Mouse (Mus musculus): Measurements from ENCODE around the gene Auts2. TPM values are rescaled to one million over a fixed set of nuclear protein-coding genes. Genes with fewer than 3 reads are reported as not detected.

The Auts2 gene
- polyA plus RNA-seq, 1 experiment from 2014 or later: 24.7 TPM

DNA sequence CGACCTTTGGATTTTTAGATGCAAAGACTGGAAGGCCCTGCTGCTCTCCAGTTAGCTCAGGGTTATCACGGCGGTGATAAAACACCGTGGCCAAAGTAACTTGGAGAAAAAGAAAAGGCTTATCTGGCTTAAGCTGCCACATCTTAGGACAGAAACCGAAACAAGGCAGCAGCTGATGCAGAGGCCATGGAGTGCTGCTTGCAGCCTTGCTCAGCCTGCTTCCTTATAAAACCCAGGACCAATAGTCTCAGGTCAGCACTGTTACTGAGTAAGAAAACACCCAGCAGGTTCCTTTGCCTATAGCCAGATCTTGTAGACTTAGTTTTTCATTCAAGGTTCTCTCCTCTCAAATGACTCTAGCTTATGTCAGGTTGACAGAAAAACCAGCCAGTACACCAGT, 621.0 kb downstream of the Auts2 start:
- H3K4me1 ChIP-seq: peaks cover 16% of the 10 kb centered on the region
- 33% methylated on average over 5 of the region's 5 CpGs for WGBS
- H3K27me3 ChIP-seq (ENCODE audit: insufficient read depth, poor library complexity, severe bottlenecking): peaks cover 22% of the 10 kb centered on the region
- no peak overlapping the region for H3K27ac ChIP-seq
- no peak overlapping the region for H3K4me3 ChIP-seq
- H3K36me3 ChIP-seq: no peaks in the 10 kb centered on the region
- DNase-seq (ENCODE audit: low spot score): no peak
- no peaks in the 10 kb centered on the region for H3K9me3 ChIP-seq

- Histone ChIP-seq H3K27ac (no peak overlapping the region), H3K4me1 (peaks cover 13% of the 10 kb centered on the region), H3K9me3 (no peaks in the 10 kb centered on the region), H3K36me3 (no peaks in the 10 kb centered on the region), H3K4me3 (no peak overlapping the region), H3K27me3 (ENCODE audit: insufficient read depth, poor library complexity, severe bottlenecking) (peaks cover 22% of the 10 kb centered on the region)
- 52% methylated on average over 12 of the region's 12 CpGs for WGBS
- no peak for DNase-seq (ENCODE audit: low spot score)
These were observed 623.0 kb downstream of the Auts2 start for GRCm38 (mm10) chr5:131919983-131920777.

DNA sequence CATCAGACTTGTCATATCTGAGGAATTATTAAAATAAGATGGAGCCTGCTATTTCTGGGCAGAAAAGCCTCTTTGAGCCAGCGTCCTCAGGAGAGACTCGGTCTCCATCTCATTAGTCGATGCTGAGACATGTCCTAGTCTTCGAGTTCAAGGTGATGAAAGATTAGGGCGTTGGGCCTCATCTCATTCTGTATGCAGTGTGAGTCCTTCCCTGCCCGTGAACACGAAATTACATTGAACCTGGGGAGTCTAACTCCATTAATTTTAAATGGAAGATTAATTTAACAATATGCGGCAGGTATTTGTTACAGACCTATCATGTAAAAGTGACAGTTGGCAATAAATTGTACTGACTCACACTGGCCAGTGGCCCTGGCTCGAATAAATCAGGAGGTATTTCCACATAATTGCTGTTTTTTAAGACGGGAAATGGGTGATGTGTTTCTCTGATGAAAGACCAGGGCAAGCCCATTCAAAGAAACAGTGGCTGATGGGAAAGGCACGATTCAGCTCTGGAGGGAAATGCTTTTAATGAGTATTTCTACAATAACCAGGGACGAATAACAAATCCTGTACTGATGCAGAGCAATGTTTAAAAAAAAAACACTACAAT, 626.2 kb downstream of the Auts2 start:
- Histone ChIP-seq H3K27ac (no peak overlapping the region), H3K4me3 (no peak overlapping the region), H3K9me3 (no peaks in the 10 kb centered on the region), H3K27me3 (ENCODE audit: insufficient read depth, poor library complexity, severe bottlenecking) (peaks cover 17% of the 10 kb centered on the region), H3K4me1 (peaks cover 14% of the 10 kb centered on the region), H3K36me3 (no peaks in the 10 kb centered on the region)
- DNase-seq (ENCODE audit: low spot score): no peak
- WGBS: 75% methylated on average over 12 of the region's 12 CpGs

GRCm38 (mm10) chr5:131913562-131913961, 629.6 kb downstream of the Auts2 start:
- H3K36me3 ChIP-seq: no peaks in the 10 kb centered on the region
- H3K27ac ChIP-seq: no peak overlapping the region
- no peak overlapping the region for H3K4me3 ChIP-seq
- 86% methylated on average over 8 of the region's 8 CpGs for WGBS
- no peaks in the 10 kb centered on the region for H3K9me3 ChIP-seq
- peaks cover 14% of the 10 kb centered on the region for H3K27me3 ChIP-seq (ENCODE audit: insufficient read depth, poor library complexity, severe bottlenecking)
- DNase-seq (ENCODE audit: low spot score): no peak
- peaks cover 6% of the 10 kb centered on the region; the same call in 1 of the 2 replicates for H3K4me1 ChIP-seq

GRCm38 (mm10) chr5:131912983-131913382, 630.2 kb downstream of the Auts2 start:
- Histone ChIP-seq H3K4me1 (peaks cover 6% of the 10 kb centered on the region; the same call in 1 of the 2 replicates), H3K9me3 (no peaks in the 10 kb centered on the region), H3K4me3 (no peak overlapping the region), H3K36me3 (no peaks in the 10 kb centered on the region), H3K27ac (no peak overlapping the region), H3K27me3 (ENCODE audit: insufficient read depth, poor library complexity, severe bottlenecking) (peaks cover 8% of the 10 kb centered on the region)
- 20% methylated on average over 1 of the region's 1 CpGs for WGBS
- DNase-seq (ENCODE audit: low spot score): no peak

- H3K36me3 ChIP-seq: no peaks in the 10 kb centered on the region
- H3K4me1 ChIP-seq: no peaks in the 10 kb centered on the region
- no peaks in the 10 kb centered on the region for H3K9me3 ChIP-seq
- 82% methylated on average over 3 of the region's 3 CpGs for WGBS
- H3K4me3 ChIP-seq: no peak overlapping the region
- peaks cover 6% of the 10 kb centered on the region; the same call in 1 of the 2 replicates for H3K27me3 ChIP-seq (ENCODE audit: insufficient read depth, poor library complexity, severe bottlenecking)
- no peak for DNase-seq (ENCODE audit: low spot score)
- H3K27ac ChIP-seq: no peak overlapping the region
These were observed 636.8 kb downstream of the Auts2 start for GRCm38 (mm10) chr5:131906313-131906712.

DNA sequence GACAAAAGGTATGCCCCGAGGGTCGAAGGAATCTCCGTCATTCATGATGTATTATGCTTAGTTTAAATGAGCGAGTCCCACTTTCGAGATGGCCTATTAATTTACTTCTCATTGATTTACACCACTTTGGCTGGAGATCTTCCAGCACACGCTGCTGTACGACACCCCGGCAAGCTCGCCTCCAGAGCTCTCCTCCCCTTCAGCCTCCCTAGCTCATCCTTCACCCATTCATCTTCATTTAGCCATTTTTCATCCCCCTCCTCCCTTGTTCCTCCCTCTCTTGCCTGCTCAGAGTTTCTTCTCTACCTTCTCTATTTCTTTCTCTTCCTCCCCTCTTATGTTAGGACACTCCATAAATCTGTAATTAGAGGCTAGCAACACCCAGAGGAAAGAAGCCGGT, 638.7 kb downstream of the Auts2 start:
- H3K36me3 ChIP-seq: no peaks in the 10 kb centered on the region
- no peaks in the 10 kb centered on the region for H3K4me1 ChIP-seq
- H3K4me3 ChIP-seq: no peak overlapping the region
- no peaks in the 10 kb centered on the region for H3K9me3 ChIP-seq
- H3K27me3 ChIP-seq (ENCODE audit: insufficient read depth, poor library complexity, severe bottlenecking): 0 out of 2 replicates have a peak, but pooled peaks cover 4% of the 10 kb centered on the region
- H3K27ac ChIP-seq: no peak overlapping the region
- no peak for DNase-seq (ENCODE audit: low spot score)
- 79% methylated on average over 10 of the region's 10 CpGs for WGBS

- Histone ChIP-seq H3K9me3 (no peaks in the 10 kb centered on the region), H3K36me3 (no peaks in the 10 kb centered on the region), H3K27ac (no peak overlapping the region), H3K4me1 (peaks cover 5% of the 10 kb centered on the region), H3K27me3 (ENCODE audit: insufficient read depth, poor library complexity, severe bottlenecking) (no peaks in the 10 kb centered on the region), H3K4me3 (no peak overlapping the region)
- WGBS: 58% methylated on average over 4 of the region's 4 CpGs
- no peak for DNase-seq (ENCODE audit: low spot score)
These were observed 645.0 kb downstream of the Auts2 start for GRCm38 (mm10) chr5:131898048-131898638.

GRCm38 (mm10) chr5:131886636-131887035, 656.5 kb downstream of the Auts2 start:
- H3K4me3 ChIP-seq: no peak overlapping the region
- DNase-seq (ENCODE audit: low spot score): no peak
- H3K4me1 ChIP-seq: peaks cover 2% of the 10 kb centered on the region; the same call in 1 of the 2 replicates
- H3K27me3 ChIP-seq (ENCODE audit: insufficient read depth, poor library complexity, severe bottlenecking): no peaks in the 10 kb centered on the region
- no peaks in the 10 kb centered on the region for H3K36me3 ChIP-seq
- no peaks in the 10 kb centered on the region for H3K9me3 ChIP-seq
- 89% methylated on average over 3 of the region's 3 CpGs for WGBS
- no peak overlapping the region for H3K27ac ChIP-seq

GRCm38 (mm10) chr5:131876569-131876968, 666.6 kb downstream of the Auts2 start:
- H3K9me3 ChIP-seq: no peaks in the 10 kb centered on the region
- no peak overlapping the region for H3K4me3 ChIP-seq
- no peaks in the 10 kb centered on the region for H3K36me3 ChIP-seq
- H3K4me1 ChIP-seq: no peaks in the 10 kb centered on the region
- H3K27me3 ChIP-seq (ENCODE audit: insufficient read depth, poor library complexity, severe bottlenecking): no peaks in the 10 kb centered on the region
- H3K27ac ChIP-seq: no peak overlapping the region
- DNase-seq (ENCODE audit: low spot score): no peak

DNA sequence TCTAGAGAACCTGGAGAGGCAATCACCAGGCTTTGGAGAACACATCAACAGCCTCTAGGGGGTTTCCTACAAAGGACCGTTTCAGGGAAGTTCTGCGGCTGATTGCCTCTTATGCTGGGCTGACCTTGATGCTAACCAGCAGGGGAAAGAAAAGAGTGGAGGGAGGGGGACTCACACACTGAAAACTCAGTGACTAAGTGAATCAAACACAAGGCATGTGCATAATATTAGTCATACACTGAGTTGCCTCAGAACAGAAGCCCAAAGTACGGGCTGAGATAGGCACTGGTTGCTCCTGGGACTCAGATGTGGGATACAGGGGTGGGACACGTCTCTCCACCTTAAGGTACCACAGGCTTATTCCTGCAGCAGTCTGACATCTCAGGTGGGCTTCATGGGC, 667.2 kb downstream of the Auts2 start:
- Histone ChIP-seq H3K36me3 (no peaks in the 10 kb centered on the region), H3K27me3 (ENCODE audit: insufficient read depth, poor library complexity, severe bottlenecking) (no peaks in the 10 kb centered on the region), H3K4me1 (no peaks in the 10 kb centered on the region), H3K9me3 (no peaks in the 10 kb centered on the region), H3K4me3 (no peak overlapping the region), H3K27ac (no peak overlapping the region)
- 76% methylated on average over 4 of the region's 4 CpGs for WGBS
- no peak for DNase-seq (ENCODE audit: low spot score)

DNA sequence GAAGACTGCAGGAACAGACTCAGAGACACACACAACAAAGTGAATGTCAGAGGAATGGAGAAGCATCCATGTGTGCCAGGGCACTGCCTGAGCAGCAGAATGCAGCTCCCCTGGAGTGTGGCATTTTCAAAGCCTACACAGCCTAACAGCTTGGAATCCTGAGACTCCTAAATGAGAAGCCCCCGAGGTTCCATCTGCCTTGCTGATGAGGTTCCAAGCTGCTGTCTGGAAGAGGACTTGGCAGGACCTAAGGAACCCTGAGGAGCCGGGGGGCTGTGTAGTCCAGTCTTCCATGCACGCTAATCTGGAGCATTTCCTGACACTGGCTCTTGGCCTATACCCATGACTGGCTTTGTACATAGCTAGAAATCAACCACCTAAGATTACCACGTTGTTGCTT, 670.0 kb downstream of the Auts2 start:
- 79% methylated on average over 4 of the region's 4 CpGs for WGBS
- no peaks in the 10 kb centered on the region for H3K27me3 ChIP-seq (ENCODE audit: insufficient read depth, poor library complexity, severe bottlenecking)
- no peaks in the 10 kb centered on the region for H3K36me3 ChIP-seq
- no peaks in the 10 kb centered on the region for H3K9me3 ChIP-seq
- no peak overlapping the region for H3K4me3 ChIP-seq
- H3K27ac ChIP-seq: no peak overlapping the region
- H3K4me1 ChIP-seq: no peaks in the 10 kb centered on the region
- no peak for DNase-seq (ENCODE audit: low spot score)
